Mouse (Mus musculus) forebrain, postnatal 0 days (tissue): ENCODE measurements around the gene Lrrc75a. TPM values are rescaled to one million over a fixed set of nuclear protein-coding genes. Genes with fewer than 3 reads are reported as not detected.

Source experiments
- ATAC-seq: fragments of 200-750 bp; cut with Nextera tagmentation; 2 replicates; pipeline ENCODE4 v1.8.0; 2017; ENCODE audit warnings: mild to moderate bottlenecking, moderate library complexity
- DNase-seq: peaks from one replicate; pipeline ENCODE4 v3.0.0-alpha.2; 2015
- H3K27ac ChIP-seq: fragments of 300-500 bp; sonication (generic); 2 replicates; pipeline ENCODE4 v1.5.1; 2014; ENCODE audit warnings: low read depth, mild to moderate bottlenecking, antibody characterized with exemption, low read length, moderate library complexity, mixed read lengths
- H3K27me3 ChIP-seq: fragments of 300-500 bp; sonication (generic); 2 replicates; pipeline ENCODE4 v1.6.1; 2014; ENCODE audit warnings: mild to moderate bottlenecking, low read length, mixed read lengths; ENCODE audit not compliant: insufficient read depth
- H3K36me3 ChIP-seq: fragments of 300-500 bp; sonication (generic); 2 replicates; pipeline ENCODE4 v1.6.1; 2014; ENCODE audit warnings: mild to moderate bottlenecking, moderate library complexity; ENCODE audit not compliant: insufficient read depth
- H3K4me1 ChIP-seq: fragments of 300-500 bp; sonication (generic); 2 replicates; pipeline ENCODE4 v1.6.1; 2014; ENCODE audit warnings: antibody characterized with exemption; ENCODE audit not compliant: insufficient read depth
- H3K4me2 ChIP-seq: fragments of 300-500 bp; sonication (generic); 2 replicates; pipeline ENCODE4 v1.6.1; 2014; ENCODE audit warnings: low read depth, mild to moderate bottlenecking, moderate library complexity
- H3K4me3 ChIP-seq: fragments of 300-500 bp; sonication (generic); 2 replicates; pipeline ENCODE4 v1.5.1; 2014; ENCODE audit warnings: low read depth, low read length, mixed read lengths
- H3K9ac ChIP-seq: fragments of 300-500 bp; sonication (generic); 2 replicates; pipeline ENCODE4 v1.6.1; 2014; ENCODE audit warnings: mild to moderate bottlenecking
- H3K9me3 ChIP-seq: fragments of 300-500 bp; sonication (generic); 2 replicates; pipeline ENCODE4 v1.6.1; 2016; ENCODE audit warnings: low read length
- CTCF ChIP-seq: sonication (generic); IDR thresholded peaks from 2 replicates; pipeline ENCODE4 v1.5.1; 2016; ENCODE audit warnings: antibody characterized with exemption, control low read depth, low read depth
- WGBS: fragments of 180-500 bp; shearing (Covaris S2); extraction: QIAGEN DNeasy Blood & Tissue Kit; methylation state at CpG from one replicate; pipeline ENCODE4 v1.1.7; 2014; 5-methylcytosine and 5-hydroxymethylcytosine counted together
- polyA plus RNA-seq: library from polyadenylated mRNA; unstranded; fragments of >200 nt; fragmentation: Nextera tagmentation; extraction: Ambion mirVana; gene quantifications from 2 replicates; pipeline ENCODE4 v1.2.1, GENCODE M21; 2015
- total RNA-seq: library from RNA; depleted of rRNA; stranded (reverse); fragments of >200 nt; gene quantifications from 2 replicates; pipeline ENCODE4 v1.2.3, GENCODE M21; 2014

Gene Lrrc75a
- total and polyA plus RNA-seq, 2 experiments from 2014 or later: 7.1 to 13.2 TPM

DNA sequence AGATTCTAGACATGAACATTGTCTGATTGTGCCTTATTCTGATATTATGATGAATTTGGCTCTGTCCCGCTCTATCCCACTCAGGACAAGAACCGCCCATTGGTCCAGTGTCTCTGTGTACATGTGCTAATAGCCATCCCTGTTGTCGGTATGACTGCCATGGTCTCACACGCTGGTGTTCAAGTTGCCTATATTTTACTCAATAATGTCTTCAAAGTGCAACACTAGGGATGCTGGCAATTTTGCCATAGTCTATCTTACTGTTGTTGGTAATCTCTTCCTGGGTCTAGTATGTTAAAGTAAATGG is 27.9 kb upstream of the Lrrc75a start:
- Histone ChIP-seq H3K4me1 (no peaks in the 10 kb centered on the region), H3K27ac (no peak overlapping the region), H3K36me3 (no peaks in the 10 kb centered on the region), H3K27me3 (no peaks in the 10 kb centered on the region), H3K9ac (no peak overlapping the region), H3K4me2 (no peak overlapping the region), H3K4me3 (no peak overlapping the region), H3K9me3 (no peaks in the 10 kb centered on the region)
- DNase-seq (no peak), ATAC-seq (no peak)
- no peak for TF ChIP-seq CTCF
- WGBS: 86% methylated on average over 4 of the region's 4 CpGs

DNA sequence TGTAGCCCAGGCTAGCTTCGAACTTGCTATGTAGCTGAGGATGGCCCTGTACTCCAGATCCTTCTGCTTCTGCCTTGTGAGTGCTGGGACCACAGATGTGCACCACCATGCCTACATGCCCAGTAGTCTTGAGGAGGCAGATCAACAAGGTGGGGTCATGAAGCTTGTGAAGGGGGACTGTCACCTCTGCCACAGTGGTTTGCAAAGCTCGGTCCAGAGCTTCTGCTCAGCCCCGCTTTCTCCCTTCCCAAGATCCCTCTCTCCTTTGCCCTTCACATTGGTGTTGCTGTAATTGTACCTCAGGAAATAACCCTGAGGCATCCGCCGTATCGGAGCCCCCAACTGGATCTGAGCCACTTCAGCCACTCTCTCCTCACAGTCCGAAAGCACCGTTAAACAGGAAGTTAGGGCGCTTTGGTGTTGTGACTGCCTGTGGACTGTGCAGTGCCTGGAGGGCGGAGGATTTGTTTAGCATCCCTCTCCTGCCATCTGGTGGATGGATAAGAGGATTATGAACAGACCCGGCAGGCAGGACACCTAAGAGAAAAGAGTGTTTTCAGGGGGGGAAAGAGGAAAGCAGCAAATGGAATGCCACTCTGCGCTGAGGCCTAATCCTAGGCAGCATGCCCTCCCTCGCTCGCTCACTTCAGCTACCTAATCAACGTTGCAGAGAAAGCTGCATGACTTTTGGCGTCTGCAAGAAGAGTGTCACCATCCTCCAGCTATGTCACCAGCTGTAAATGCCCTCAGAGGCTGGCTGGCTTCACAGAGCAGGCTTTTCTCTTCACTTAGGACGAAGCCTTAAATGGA is 27.4 kb upstream of the Lrrc75a start:
- no peaks in the 10 kb centered on the region for H3K27me3 ChIP-seq
- 17% methylated on average over 17 of the region's 17 CpGs for WGBS
- H3K9me3 ChIP-seq: no peaks in the 10 kb centered on the region
- H3K4me3 ChIP-seq: 0 out of 2 replicates have a peak overlapping the region, but pooled peaks have one; percentile 2
- H3K4me1 ChIP-seq: no peaks in the 10 kb centered on the region
- no peak overlapping the region for H3K27ac ChIP-seq
- ATAC-seq: peak; percentile 97
- no peak overlapping the region for H3K9ac ChIP-seq
- no peaks in the 10 kb centered on the region for H3K36me3 ChIP-seq
- peak; percentile 88 for DNase-seq
- H3K4me2 ChIP-seq: peak overlapping the region; percentile 43
- TF ChIP-seq CTCF: peak; percentile 89

DNA sequence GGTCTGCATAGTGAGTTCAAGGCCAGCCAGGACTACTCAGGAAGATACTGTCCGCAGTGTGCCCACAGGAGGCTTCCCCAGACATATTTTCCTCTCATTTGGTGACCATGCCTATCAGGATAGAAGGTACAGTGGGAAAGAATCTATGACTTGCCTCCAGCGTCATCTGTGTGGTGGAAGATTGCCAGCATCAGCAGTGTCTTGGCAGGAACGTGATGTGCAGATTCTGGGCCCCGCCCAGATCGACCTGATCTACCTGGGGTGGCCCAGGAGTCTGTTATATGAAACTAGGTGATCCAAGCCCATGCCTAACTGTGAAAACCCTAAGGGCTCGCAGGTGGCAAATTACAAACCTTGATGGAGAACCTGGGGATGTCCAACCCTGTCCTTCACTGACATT is 21.7 kb upstream of the Lrrc75a start:
- no peak for TF ChIP-seq CTCF
- no peak for ATAC-seq

GRCm38 (mm10) chr11:62669471-62669870 is 21.1 kb upstream of the Lrrc75a start:
- TF ChIP-seq CTCF: no peak
- no peak overlapping the region for H3K27ac ChIP-seq
- peak; percentile 47 for DNase-seq

More for the DNA sequence above, 21.7 kb upstream of the Lrrc75a start:
- H3K9me3 ChIP-seq: no peaks in the 10 kb centered on the region
- no peak overlapping the region for H3K9ac ChIP-seq
- no peaks in the 10 kb centered on the region for H3K4me1 ChIP-seq
- no peaks in the 10 kb centered on the region for H3K36me3 ChIP-seq
- no peak overlapping the region for H3K4me3 ChIP-seq
- no peaks in the 10 kb centered on the region for H3K27me3 ChIP-seq
- no peak for DNase-seq
- WGBS: 82% methylated on average over 6 of the region's 6 CpGs
- H3K27ac ChIP-seq: no peak overlapping the region
- no peak overlapping the region for H3K4me2 ChIP-seq

GRCm38 (mm10) chr11:62668986-62669385 is 20.7 kb upstream of the Lrrc75a start:
- no peaks in the 10 kb centered on the region for H3K9me3 ChIP-seq
- H3K4me3 ChIP-seq: no peak overlapping the region
- H3K4me1 ChIP-seq: no peaks in the 10 kb centered on the region
- no peak for TF ChIP-seq CTCF
- no peak overlapping the region for H3K27ac ChIP-seq
- no peaks in the 10 kb centered on the region for H3K27me3 ChIP-seq
- H3K9ac ChIP-seq: no peak overlapping the region
- 86% methylated on average over 5 of the region's 5 CpGs for WGBS
- ATAC-seq (no peak), DNase-seq (no peak)
- H3K4me2 ChIP-seq: no peak overlapping the region
- no peaks in the 10 kb centered on the region for H3K36me3 ChIP-seq

More at GRCm38 (mm10) chr11:62669471-62669870, 21.1 kb upstream of the Lrrc75a start:
- H3K4me2 ChIP-seq: no peak overlapping the region
- no peaks in the 10 kb centered on the region for H3K9me3 ChIP-seq
- H3K4me1 ChIP-seq: no peaks in the 10 kb centered on the region
- no peaks in the 10 kb centered on the region for H3K27me3 ChIP-seq
- no peak overlapping the region for H3K4me3 ChIP-seq
- WGBS: 27% methylated on average over 12 of the region's 12 CpGs
- peak; percentile 38; the same call in 1 of the 2 replicates for ATAC-seq
- H3K36me3 ChIP-seq: no peaks in the 10 kb centered on the region
- no peak overlapping the region for H3K9ac ChIP-seq

GRCm38 (mm10) chr11:62664250-62664649 is 15.9 kb upstream of the Lrrc75a start:
- no peaks in the 10 kb centered on the region for H3K27me3 ChIP-seq
- H3K9me3 ChIP-seq: no peaks in the 10 kb centered on the region
- H3K36me3 ChIP-seq: no peaks in the 10 kb centered on the region
- no peak for DNase-seq
- H3K4me3 ChIP-seq: no peak overlapping the region
- ATAC-seq: no peak
- TF ChIP-seq CTCF: no peak
- H3K9ac ChIP-seq: no peak overlapping the region
- no peaks in the 10 kb centered on the region for H3K4me1 ChIP-seq
- H3K4me2 ChIP-seq: no peak overlapping the region
- 90% methylated on average over 6 of the region's 6 CpGs for WGBS
- H3K27ac ChIP-seq: no peak overlapping the region

GRCm38 (mm10) chr11:62660885-62661284 is 12.6 kb upstream of the Lrrc75a start:
- no peaks in the 10 kb centered on the region for H3K36me3 ChIP-seq
- H3K4me3 ChIP-seq: no peak overlapping the region
- no peak for TF ChIP-seq CTCF
- no peak overlapping the region for H3K27ac ChIP-seq
- DNase-seq: no peak
- H3K27me3 ChIP-seq: no peaks in the 10 kb centered on the region
- no peak for ATAC-seq
- no peak overlapping the region for H3K4me2 ChIP-seq
- WGBS: 58% methylated on average over 4 of the region's 4 CpGs
- no peaks in the 10 kb centered on the region for H3K4me1 ChIP-seq
- no peaks in the 10 kb centered on the region for H3K9me3 ChIP-seq
- H3K9ac ChIP-seq: no peak overlapping the region
